Comparison of ENCODE assay signal across 8 mouse cellular contexts in genomic region chr7:120917592-120918461, GRCm38 (mm10). TPM values are rescaled to one million over a fixed set of nuclear protein-coding genes. Genes with fewer than 3 reads are reported as not detected.
DNase-seq lines count a peak whose midpoint lies in the region; ATAC-seq lines count a peak whose summit lies in the region.

Gene Polr3e (plus strand): TSS chr7:120917744.

- H3K9me3 ChIP-seq in hindbrain, embryonic 16.5 days (ENCODE audit: control insufficient read depth, low read length) = no peaks in the 10 kb centered on the region

- peaks cover 8% of the 10 kb centered on the region for H3K4me1 ChIP-seq in hindbrain, embryonic 16.5 days (ENCODE audit: control insufficient read depth, insufficient read depth, low read depth, low read length)

- H3K4me3 ChIP-seq in hindbrain, embryonic 16.5 days (ENCODE audit: low read length) = peak within 1 kb of the TSS; percentile 83
- H3K4me3 ChIP-seq in macrophage (ENCODE audit: inconsistent target) = peak within 1 kb of the TSS; percentile 63

- no peaks in the 10 kb centered on the region for H3K36me3 ChIP-seq in hindbrain, embryonic 16.5 days (ENCODE audit: control insufficient read depth, insufficient read depth, low read length)
- H3K36me3 ChIP-seq in macrophage (ENCODE audit: inconsistent target) = no peaks in the 10 kb centered on the region

- peaks cover 46% of the 10 kb centered on the region for H3K79me2 ChIP-seq in macrophage (ENCODE audit: inconsistent target)

- peak within 1 kb of the TSS; percentile 94 for H3K9ac ChIP-seq in hindbrain, embryonic 16.5 days (ENCODE audit: low read depth, low read length)

- peak; percentile 99 for DNase-seq in T-cell, adult 2 months (ENCODE audit: low spot score)
- DNase-seq in cerebellum, postnatal 36 days = peak; percentile 99 to 100
- peak; percentile 100 for DNase-seq in gastrocnemius, adult 18-20 months (ENCODE audit: low spot score)
- peak; percentile 99 to 100 for DNase-seq in left cerebral cortex, adult 18-20 months (ENCODE audit: low spot score in 2 of 2)
- peak; percentile 100 for DNase-seq in right cerebral cortex, adult 18-20 months
- DNase-seq in urinary bladder, postnatal 10 days (ENCODE audit: low spot score) = peak; percentile 98

- no peaks in the 10 kb centered on the region for H3K27me3 ChIP-seq in hindbrain, embryonic 16.5 days (replicated peaks; ENCODE audit: control insufficient read depth, insufficient read depth, low read length)

- H3K4me2 ChIP-seq in hindbrain, embryonic 16.5 days (ENCODE audit: low read length) = peak within 1 kb of the TSS; percentile 79

- H3K27ac ChIP-seq in hindbrain, embryonic 16.5 days (ENCODE audit: low read depth, low read length) = peak within 1 kb of the TSS; percentile 85
- H3K27ac ChIP-seq in macrophage = no peak within 1 kb of the TSS

- under 1% methylated on average over 92 of the region's 102 CpGs for WGBS in hindbrain, embryonic 16.5 days
- under 1% methylated on average over 86 of the region's 102 CpGs for WGBS in macrophage (ENCODE audit: missing documents)

- peak; percentile 96 for ATAC-seq in hindbrain, embryonic 16.5 days

RNA-seq across cellular contexts. Expression of gene Polr3e, which starts in this region (rescaled TPM):
- 10 to 100 TPM in 1 of 2 experiments, 1 to 10 TPM in 1; 9.0 to 10.0 TPM for total RNA-seq in gastrocnemius, adult 18-20 months (2021)
- 24.0 and 27.2 TPM in 2 replicates for polyA plus RNA-seq in hindbrain, embryonic 16.5 days (2015; fragmentation: Nextera tagmentation; extraction: Ambion mirVana)
- 10 to 100 TPM; 27.0 to 27.4 TPM for total RNA-seq in left cerebral cortex, adult 18-20 months (2021)
- 10 to 100 TPM; 10.4 to 50.0 (median 29.3) TPM for total RNA-seq in macrophage (2018; cell fraction: chromatin; rRNA removed)
- total RNA-seq in macrophage (2018; cell fraction: cytosol; rRNA removed) = 10 to 100 TPM in 19 of 26 experiments, 1 to 10 TPM in 7; 6.4 to 14.5 (median 12.6) TPM
- 10 to 100 TPM; 10.3 to 32.5 (median 16.0) TPM for total RNA-seq in macrophage (2018; cell fraction: nucleus; rRNA removed)
- 10.5 to 18.0 TPM (median 11.9 TPM) in 3 replicates for polyA plus RNA-seq in macrophage (2018)
